Mouse (Mus musculus): ENCODE measurements around the gene Rsph3b. TPM values are rescaled to one million over a fixed set of nuclear protein-coding genes. Genes with fewer than 3 reads are reported as not detected.
"Not testable (repeated sequence)": the region's sequence is repeated elsewhere in the genome, so short reads cannot be mapped to it uniquely, and the experiment has no call there.

Gene Rsph3b
- total RNA-seq (2021) (10 to 100 TPM; 40.9 to 49.0 TPM), polyA plus RNA-seq (2012; rRNA removed) (46.6 and 48.9 TPM in 2 replicates)
- long read RNA-seq, transcript Rsph3b-202 (8 exons, 2,243 nt) = major isoform, 21 of 29 reads
- long read RNA-seq, partial matches to known transcripts = 3 of 29 reads
- long read RNA-seq, other reads (novel, unspliced or antisense) = 5 of 29 reads

GRCm38 (mm10) chr17:6947984-6948768, at the start of gene Rsph3b:
Gene Rsph3b, minus strand, starts transcription at chr17:6948682.
- DNase-seq = peak; percentile 94

- DNase-seq = not testable (repeated sequence)
Measured at GRCm38 (mm10) chr17:6997778-6998490, 49.5 kb upstream of the Rsph3b start.

- DNase-seq = not testable (repeated sequence)
Measured at GRCm38 (mm10) chr17:6996826-6997225, 48.3 kb upstream of the Rsph3b start.

GRCm38 (mm10) chr17:6995504-6995903, 47.0 kb upstream of the Rsph3b start:
- not testable (repeated sequence) for DNase-seq

GRCm38 (mm10) chr17:6986118-6986517, 37.6 kb upstream of the Rsph3b start:
- DNase-seq = not testable (repeated sequence)

- peak; percentile 31 for DNase-seq
Measured at GRCm38 (mm10) chr17:6980144-6980543, 31.7 kb upstream of the Rsph3b start.

- DNase-seq = not testable (repeated sequence)
Measured at GRCm38 (mm10) chr17:6979380-6979779, 30.9 kb upstream of the Rsph3b start.

- peak; percentile 86 for DNase-seq
Measured at GRCm38 (mm10) chr17:6978287-6979248, 30.1 kb upstream of the Rsph3b start, which contains the start of gene Gm49721. Gene Gm49721, plus strand, starts transcription at chr17:6978904.

- DNase-seq = not testable (repeated sequence)
Measured at GRCm38 (mm10) chr17:6974985-6975384, 26.5 kb upstream of the Rsph3b start.

GRCm38 (mm10) chr17:6972836-6973396, 24.4 kb upstream of the Rsph3b start:
- DNase-seq = not testable (repeated sequence)

GRCm38 (mm10) chr17:6971238-6971637, 22.8 kb upstream of the Rsph3b start:
- not testable (repeated sequence) for DNase-seq

GRCm38 (mm10) chr17:6970334-6970733, 21.9 kb upstream of the Rsph3b start, which contains the start of gene Rnaset2b:
Gene Rnaset2b, plus strand, starts transcription at chr17:6970634.
- not testable (repeated sequence) for DNase-seq

- DNase-seq = not testable (repeated sequence)
Measured at GRCm38 (mm10) chr17:6967673-6968072, 19.2 kb upstream of the Rsph3b start.

- DNase-seq = not testable (repeated sequence)
Measured at GRCm38 (mm10) chr17:6965364-6965763, 16.9 kb upstream of the Rsph3b start.

- DNase-seq = not testable (repeated sequence)
Measured at GRCm38 (mm10) chr17:6962936-6963335, 14.5 kb upstream of the Rsph3b start.

GRCm38 (mm10) chr17:6962339-6962738, 13.9 kb upstream of the Rsph3b start:
- not testable (repeated sequence) for DNase-seq

GRCm38 (mm10) chr17:6961181-6962000, 12.9 kb upstream of the Rsph3b start:
- peak; percentile 56 for DNase-seq

GRCm38 (mm10) chr17:6960776-6961175, 12.3 kb upstream of the Rsph3b start, which contains the start of gene Tagap1:
Gene Tagap1, minus strand, starts transcription at chr17:6961156.
- DNase-seq = peak; percentile 84

- not testable (repeated sequence) for DNase-seq
Measured at GRCm38 (mm10) chr17:6960349-6960748, 11.9 kb upstream of the Rsph3b start.
